Mouse (Mus musculus) embryo, embryonic 11.5 days (tissue): ENCODE measurements around the gene Ino80.

Source experiments
- DNase-seq: peaks from one replicate; pipeline ENCODE4 v3.0.0-alpha.2; 2012; ENCODE audit warnings: low read depth, low spot score

The Ino80 gene

GRCm38 (mm10) chr2:119324576-119325318 lies 152.7 kb downstream of the Ino80 start:
- no peak for DNase-seq

- DNase-seq = no peak
Observed at GRCm38 (mm10) chr2:119323866-119324575, 153.5 kb downstream of the Ino80 start.
